9 mouse cellular contexts compared by ENCODE assay signal in genomic region chr12:108994436-108995031, GRCm38 (mm10).
DNase-seq lines count a peak whose midpoint lies in the region; ATAC-seq and TF ChIP-seq lines count a peak whose summit lies in the region.
"Had no signal": no experiment of that assay in that cellular context is flagged by ENCODE, and none has a peak within 500 bp of the region (broad histone marks: within the 10 kb centered on the region; RNA-seq: fewer than 3 reads in every experiment).

No protein-coding gene starts in this region.

- no peak overlapping the region for H3K27ac ChIP-seq in intestine, embryonic 16.5 days (ENCODE audit: low read length)
- no peak overlapping the region for H3K27ac ChIP-seq in liver, adult 2 months (replicated peaks; ENCODE audit: insufficient read depth, low read depth, low read length)
- no peak overlapping the region for H3K27ac ChIP-seq in stomach, embryonic 16.5 days (ENCODE audit: low read length)
- H3K27ac ChIP-seq: left cerebral cortex, adult 2 months had no signal

- ATAC-seq in intestine, embryonic 16.5 days: peak; percentile 53
- ATAC-seq in stomach, embryonic 16.5 days (ENCODE audit: insufficient read depth, low FRiP score): no peak; the same call in 1 of the 2 replicates

- TF ChIP-seq CTCF in liver, adult 2 months (IDR thresholded peaks at IDR 0.05; ENCODE audit: low read depth, low read length): no peak; the same call in 1 of the 2 replicates

- H3K4me1 ChIP-seq in intestine, embryonic 16.5 days (ENCODE audit: control insufficient read depth, insufficient read depth, low read length): no peaks in the 10 kb centered on the region
- H3K4me1 ChIP-seq in liver, adult 2 months (ENCODE audit: control insufficient read depth, insufficient read depth, low read length): no peaks in the 10 kb centered on the region
- H3K4me1 ChIP-seq in stomach, embryonic 16.5 days (ENCODE audit: control insufficient read depth, insufficient read depth, low read length): 0 out of 2 replicates have a peak, but pooled peaks cover 4% of the 10 kb centered on the region

- no peaks in the 10 kb centered on the region for H3K27me3 ChIP-seq in intestine, embryonic 16.5 days (replicated peaks; ENCODE audit: control insufficient read depth, insufficient read depth, low read length)
- H3K27me3 ChIP-seq in liver, adult 2 months (ENCODE audit: control insufficient read depth, insufficient read depth, low read length): no peaks in the 10 kb centered on the region
- no peaks in the 10 kb centered on the region for H3K27me3 ChIP-seq in stomach, embryonic 16.5 days (ENCODE audit: control insufficient read depth, insufficient read depth, low read length)

- H3K4me3 ChIP-seq in intestine, embryonic 16.5 days (ENCODE audit: low read length): no peak overlapping the region
- no peak overlapping the region for H3K4me3 ChIP-seq in liver, adult 2 months (ENCODE audit: insufficient read depth, low read depth, low read length)
- no peak overlapping the region for H3K4me3 ChIP-seq in stomach, embryonic 16.5 days (replicated peaks; ENCODE audit: low read length)
- H3K4me3 ChIP-seq: left cerebral cortex, adult 2 months had no signal

- no peaks in the 10 kb centered on the region for H3K9me3 ChIP-seq in intestine, embryonic 16.5 days (ENCODE audit: control insufficient read depth, low read length)
- no peaks in the 10 kb centered on the region for H3K9me3 ChIP-seq in stomach, embryonic 16.5 days (replicated peaks; ENCODE audit: control insufficient read depth, low read length)

- no peak overlapping the region for H3K9ac ChIP-seq in intestine, embryonic 16.5 days (ENCODE audit: low read depth, low read length)
- no peak overlapping the region for H3K9ac ChIP-seq in liver, adult 2 months (ENCODE audit: low read depth, low read length)
- no peak overlapping the region for H3K9ac ChIP-seq in stomach, embryonic 16.5 days (ENCODE audit: low read length)

- H3K79me2 ChIP-seq in liver, adult 2 months (ENCODE audit: control insufficient read depth, insufficient read depth, low read length): no peaks in the 10 kb centered on the region

- TF ChIP-seq POLR2A in liver, adult 2 months (IDR thresholded peaks at IDR 0.05; ENCODE audit: extremely low read depth, insufficient read depth, low read length): no peak

- peak overlapping the region; percentile 40; the same call in 1 of the 2 replicates for H3K4me2 ChIP-seq in intestine, embryonic 16.5 days (ENCODE audit: low read depth, low read length)
- peak overlapping the region; percentile 43 for H3K4me2 ChIP-seq in stomach, embryonic 16.5 days (ENCODE audit: low read depth, low read length)

- DNase-seq in cerebellum, postnatal 14 days: peak; percentile 35 to 49
- DNase-seq in cerebellum, adult 9-10 months: no peak
- DNase-seq in embryo, embryonic 11 days: peak; percentile 88
- DNase-seq in heart, adult 18-20 months: peak; percentile 61 to 83
- peak; percentile 24 for DNase-seq in liver, adult 2 months (ENCODE audit: extremely low read depth, low read depth, low spot score)
- DNase-seq in naive thymus-derived CD4-positive, alpha-beta T cell, adult 2 months (ENCODE audit: low read depth): peak; percentile 30

- no peaks in the 10 kb centered on the region for H3K36me3 ChIP-seq in intestine, embryonic 16.5 days (ENCODE audit: control insufficient read depth, insufficient read depth, low read length)
- no peaks in the 10 kb centered on the region for H3K36me3 ChIP-seq in liver, adult 2 months (ENCODE audit: control insufficient read depth, insufficient read depth, low read length)
- H3K36me3 ChIP-seq in stomach, embryonic 16.5 days (ENCODE audit: control insufficient read depth, insufficient read depth, low read length): no peaks in the 10 kb centered on the region

- 5% methylated on average over 19 of the region's 19 CpGs for WGBS in intestine, embryonic 16.5 days
- 11% methylated on average over 19 of the region's 19 CpGs for WGBS in liver, adult 2 months
- 4% methylated on average over 19 of the region's 19 CpGs for WGBS in stomach, embryonic 16.5 days
